Mouse (Mus musculus) forebrain, embryonic 15.5 days (tissue): Measurements from ENCODE around the gene Ptp4a2. TPM values are rescaled to one million over a fixed set of nuclear protein-coding genes. Genes with fewer than 3 reads are reported as not detected.

Experiments
- ATAC-seq: fragments of 200-750 bp; cut with Nextera tagmentation; replicated peaks from 2 replicates; pipeline ENCODE4 v1.8.0; 2017; ENCODE audit warnings: mild to moderate bottlenecking, moderate TSS enrichment, moderate library complexity
- H3K27ac ChIP-seq: fragments of 300-500 bp; sonication (generic); replicated peaks from 2 replicates; pipeline ENCODE4 v1.5.1; 2015; ENCODE audit warnings: mild to moderate bottlenecking, inconsistent platforms
- H3K27me3 ChIP-seq: fragments of 300-500 bp; sonication (generic); 2 replicates; pipeline ENCODE4 v1.6.1; 2015; ENCODE audit warnings: inconsistent platforms
- H3K36me3 ChIP-seq: fragments of 300-500 bp; sonication (generic); 2 replicates; pipeline ENCODE4 v1.6.1; 2015; ENCODE audit warnings: mild to moderate bottlenecking, inconsistent platforms
- H3K4me1 ChIP-seq: fragments of 300-500 bp; sonication (generic); 2 replicates; pipeline ENCODE4 v1.6.1; 2015; ENCODE audit warnings: inconsistent platforms
- H3K4me2 ChIP-seq: fragments of 300-500 bp; sonication (generic); replicated peaks from 2 replicates; pipeline ENCODE4 v1.6.1; 2015; ENCODE audit warnings: mild to moderate bottlenecking, inconsistent platforms
- H3K4me3 ChIP-seq: fragments of 300-500 bp; sonication (generic); 2 replicates; pipeline ENCODE4 v1.5.1; 2015; ENCODE audit warnings: mild to moderate bottlenecking, inconsistent platforms
- H3K9ac ChIP-seq: fragments of 300-500 bp; sonication (generic); replicated peaks from 2 replicates; pipeline ENCODE4 v1.6.1; 2015; ENCODE audit warnings: mild to moderate bottlenecking, inconsistent platforms
- H3K9me3 ChIP-seq: fragments of 300-500 bp; sonication (generic); 2 replicates; pipeline ENCODE4 v1.6.1; 2016; ENCODE audit warnings: inconsistent platforms
- WGBS: fragments of 180-500 bp; shearing (Covaris S2); methylation state at CpG from one replicate; pipeline ENCODE4 v1.1.7; 2015; ENCODE audit warnings: mixed read lengths; 5-methylcytosine and 5-hydroxymethylcytosine counted together
- polyA plus RNA-seq: library from polyadenylated mRNA; unstranded; fragments of >200 nt; fragmentation: Nextera tagmentation; extraction: Ambion mirVana; gene quantifications from 2 replicates; pipeline ENCODE4 v1.2.1, GENCODE M21; 2015

Gene Ptp4a2
- polyA plus RNA-seq, 1 experiment from 2014 or later: 315 TPM

- H3K9ac ChIP-seq: no peak overlapping the region
- H3K9me3 ChIP-seq: no peaks in the 10 kb centered on the region
- H3K4me3 ChIP-seq: no peak overlapping the region
- ATAC-seq: no peak
- H3K36me3 ChIP-seq: no peaks in the 10 kb centered on the region
- H3K4me1 ChIP-seq: no peaks in the 10 kb centered on the region
- H3K4me2 ChIP-seq: no peak overlapping the region
- WGBS: 92% methylated on average over 3 of the region's 3 CpGs
- no peak overlapping the region for H3K27ac ChIP-seq
- H3K27me3 ChIP-seq: no peaks in the 10 kb centered on the region
Observed at GRCm38 (mm10) chr4:129805059-129805458, 6.0 kb upstream of the Ptp4a2 start.

- peaks cover 8% of the 10 kb centered on the region for H3K4me1 ChIP-seq
- H3K9ac ChIP-seq: no peak overlapping the region
- 86% methylated on average over 14 of the region's 14 CpGs for WGBS
- no peak overlapping the region for H3K4me2 ChIP-seq
- no peaks in the 10 kb centered on the region for H3K36me3 ChIP-seq
- no peak for ATAC-seq
- H3K4me3 ChIP-seq: no peak overlapping the region
- H3K9me3 ChIP-seq: no peaks in the 10 kb centered on the region
- H3K27ac ChIP-seq: no peak overlapping the region
- no peaks in the 10 kb centered on the region for H3K27me3 ChIP-seq
Observed at GRCm38 (mm10) chr4:129811605-129812468, 818 bp downstream of the Ptp4a2 start.

- Histone ChIP-seq H3K36me3 (no peaks in the 10 kb centered on the region), H3K27ac (no peak overlapping the region), H3K4me2 (no peak overlapping the region), H3K27me3 (no peaks in the 10 kb centered on the region), H3K9ac (no peak overlapping the region), H3K9me3 (no peaks in the 10 kb centered on the region), H3K4me3 (no peak overlapping the region), H3K4me1 (peaks cover 19% of the 10 kb centered on the region)
- ATAC-seq: no peak
- WGBS: 59% methylated on average over 6 of the region's 6 CpGs
Observed at GRCm38 (mm10) chr4:129817591-129817990, 6.6 kb downstream of the Ptp4a2 start.

GRCm38 (mm10) chr4:129818506-129819195, 7.6 kb downstream of the Ptp4a2 start:
- H3K4me1 ChIP-seq: peaks cover 23% of the 10 kb centered on the region
- H3K27me3 ChIP-seq: no peaks in the 10 kb centered on the region
- no peak overlapping the region for H3K4me2 ChIP-seq
- H3K4me3 ChIP-seq: no peak overlapping the region
- H3K9ac ChIP-seq: no peak overlapping the region
- H3K36me3 ChIP-seq: no peaks in the 10 kb centered on the region
- ATAC-seq: no peak
- no peaks in the 10 kb centered on the region for H3K9me3 ChIP-seq
- peak overlapping the region; percentile 0; the same call in 1 of the 2 replicates for H3K27ac ChIP-seq
- WGBS: 81% methylated on average over 10 of the region's 10 CpGs

GRCm38 (mm10) chr4:129819712-129820336, 8.8 kb downstream of the Ptp4a2 start:
- peak overlapping the region; percentile 92 for H3K9ac ChIP-seq
- peak overlapping the region; percentile 96 for H3K4me3 ChIP-seq
- peak overlapping the region; percentile 76 for H3K4me2 ChIP-seq
- H3K27me3 ChIP-seq: no peaks in the 10 kb centered on the region
- no peaks in the 10 kb centered on the region for H3K36me3 ChIP-seq
- peaks cover 23% of the 10 kb centered on the region for H3K4me1 ChIP-seq
- peak overlapping the region; percentile 92 for H3K27ac ChIP-seq
- WGBS: under 1% methylated on average over 80 of the region's 83 CpGs
- H3K9me3 ChIP-seq: no peaks in the 10 kb centered on the region
- peak; percentile 94 for ATAC-seq

GRCm38 (mm10) chr4:129820417-129821086, 9.5 kb downstream of the Ptp4a2 start:
- H3K9ac ChIP-seq: peak overlapping the region; percentile 92
- H3K4me2 ChIP-seq: peak overlapping the region; percentile 76
- peak overlapping the region; percentile 96 for H3K4me3 ChIP-seq
- H3K27ac ChIP-seq: peak overlapping the region; percentile 92
- H3K4me1 ChIP-seq: peaks cover 23% of the 10 kb centered on the region
- H3K36me3 ChIP-seq: no peaks in the 10 kb centered on the region
- WGBS: under 1% methylated on average over 63 of the region's 79 CpGs
- H3K27me3 ChIP-seq: no peaks in the 10 kb centered on the region
- H3K9me3 ChIP-seq: no peaks in the 10 kb centered on the region
- ATAC-seq: peak; percentile 91

- peaks cover 23% of the 10 kb centered on the region for H3K4me1 ChIP-seq
- H3K9me3 ChIP-seq: no peaks in the 10 kb centered on the region
- H3K36me3 ChIP-seq: no peaks in the 10 kb centered on the region
- peak overlapping the region; percentile 92 for H3K9ac ChIP-seq
- peak overlapping the region; percentile 96 for H3K4me3 ChIP-seq
- H3K27ac ChIP-seq: peak overlapping the region; percentile 92
- H3K27me3 ChIP-seq: no peaks in the 10 kb centered on the region
- ATAC-seq: no peak
- peak overlapping the region; percentile 76 for H3K4me2 ChIP-seq
- 1% methylated on average over 16 of the region's 16 CpGs for WGBS
Observed at GRCm38 (mm10) chr4:129821087-129821616, 10.1 kb downstream of the Ptp4a2 start.

- Histone ChIP-seq H3K27me3 (no peaks in the 10 kb centered on the region), H3K4me2 (peak overlapping the region; percentile 76), H3K36me3 (no peaks in the 10 kb centered on the region), H3K9me3 (no peaks in the 10 kb centered on the region), H3K27ac (no peak overlapping the region), H3K9ac (no peak overlapping the region), H3K4me3 (0 out of 2 replicates have a peak overlapping the region, but pooled peaks have one; percentile 11), H3K4me1 (peaks cover 27% of the 10 kb centered on the region)
- no peak for ATAC-seq
- 69% methylated on average over 3 of the region's 3 CpGs for WGBS
Observed at GRCm38 (mm10) chr4:129822324-129822723, 11.3 kb downstream of the Ptp4a2 start.

- 87% methylated on average over 4 of the region's 4 CpGs for WGBS
- no peaks in the 10 kb centered on the region for H3K27me3 ChIP-seq
- no peak overlapping the region for H3K9ac ChIP-seq
- H3K36me3 ChIP-seq: no peaks in the 10 kb centered on the region
- no peaks in the 10 kb centered on the region for H3K9me3 ChIP-seq
- ATAC-seq: no peak
- H3K4me3 ChIP-seq: no peak overlapping the region
- no peak overlapping the region for H3K27ac ChIP-seq
- peaks cover 37% of the 10 kb centered on the region for H3K4me1 ChIP-seq
- no peak overlapping the region for H3K4me2 ChIP-seq
Observed at GRCm38 (mm10) chr4:129823216-129823810, 12.3 kb downstream of the Ptp4a2 start.

GRCm38 (mm10) chr4:129827611-129828010, 16.6 kb downstream of the Ptp4a2 start:
- H3K27ac ChIP-seq: no peak overlapping the region
- WGBS: 90% methylated on average over 3 of the region's 3 CpGs
- H3K9me3 ChIP-seq: no peaks in the 10 kb centered on the region
- no peak for ATAC-seq
- no peak overlapping the region for H3K4me3 ChIP-seq
- no peaks in the 10 kb centered on the region for H3K27me3 ChIP-seq
- no peak overlapping the region for H3K4me2 ChIP-seq
- H3K9ac ChIP-seq: no peak overlapping the region
- H3K36me3 ChIP-seq: no peaks in the 10 kb centered on the region
- peaks cover 22% of the 10 kb centered on the region for H3K4me1 ChIP-seq

GRCm38 (mm10) chr4:129828081-129828480, 17.1 kb downstream of the Ptp4a2 start:
- H3K27me3 ChIP-seq: no peaks in the 10 kb centered on the region
- H3K36me3 ChIP-seq: no peaks in the 10 kb centered on the region
- H3K4me2 ChIP-seq: no peak overlapping the region
- no peak overlapping the region for H3K27ac ChIP-seq
- H3K4me1 ChIP-seq: peaks cover 22% of the 10 kb centered on the region
- 73% methylated on average over 3 of the region's 3 CpGs for WGBS
- no peak overlapping the region for H3K4me3 ChIP-seq
- no peak overlapping the region for H3K9ac ChIP-seq
- H3K9me3 ChIP-seq: no peaks in the 10 kb centered on the region
- ATAC-seq: no peak
